Mouse (Mus musculus) spleen, postnatal 4 days (tissue): ENCODE data around the gene Ctnna2.

Experiments
- DNase-seq, 2 experiments: peaks; one replicate each; pipeline ENCODE4 v3.0.0; 2022; ENCODE audit warnings: low spot score in 2 of 2

The Ctnna2 gene

DNA sequence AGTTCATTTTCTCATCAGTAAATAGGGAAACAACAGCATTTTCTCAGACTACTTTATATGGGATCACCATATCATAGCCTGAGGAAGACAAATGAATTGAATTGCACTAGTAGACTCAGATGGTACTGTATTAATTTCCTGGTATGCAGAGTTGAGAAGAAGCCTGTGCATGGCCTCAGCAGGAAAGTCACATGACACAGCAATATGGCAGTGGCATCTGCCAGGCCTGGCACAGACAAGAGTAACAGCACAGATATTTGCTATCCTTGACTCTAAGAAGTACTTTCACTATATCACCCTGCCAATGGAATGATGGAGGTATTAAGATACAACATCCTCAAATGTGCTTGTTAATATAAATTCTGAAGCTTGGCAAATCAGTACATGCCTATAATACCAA, 553.8 kb downstream of the Ctnna2 start:
- DNase-seq = no peak

DNA sequence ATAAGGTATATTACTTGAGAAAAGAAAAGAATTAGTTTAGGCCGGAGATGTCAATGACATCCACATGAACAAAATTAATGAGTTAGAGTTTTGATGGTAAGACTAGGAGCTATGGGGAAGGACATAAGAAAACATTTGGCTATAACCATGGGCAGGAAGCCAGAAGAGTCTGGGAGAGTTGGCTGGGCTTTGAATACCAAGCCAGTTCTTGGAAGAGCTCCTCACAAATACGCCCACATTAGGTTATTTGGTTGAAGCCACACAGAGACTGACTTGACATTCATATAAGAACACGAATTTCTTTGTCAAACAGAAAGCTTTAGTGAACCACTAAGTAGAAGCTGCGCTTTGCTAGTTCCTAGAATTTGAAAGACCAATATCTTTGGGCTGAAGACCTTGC, 554.7 kb downstream of the Ctnna2 start:
- DNase-seq = no peak

DNA sequence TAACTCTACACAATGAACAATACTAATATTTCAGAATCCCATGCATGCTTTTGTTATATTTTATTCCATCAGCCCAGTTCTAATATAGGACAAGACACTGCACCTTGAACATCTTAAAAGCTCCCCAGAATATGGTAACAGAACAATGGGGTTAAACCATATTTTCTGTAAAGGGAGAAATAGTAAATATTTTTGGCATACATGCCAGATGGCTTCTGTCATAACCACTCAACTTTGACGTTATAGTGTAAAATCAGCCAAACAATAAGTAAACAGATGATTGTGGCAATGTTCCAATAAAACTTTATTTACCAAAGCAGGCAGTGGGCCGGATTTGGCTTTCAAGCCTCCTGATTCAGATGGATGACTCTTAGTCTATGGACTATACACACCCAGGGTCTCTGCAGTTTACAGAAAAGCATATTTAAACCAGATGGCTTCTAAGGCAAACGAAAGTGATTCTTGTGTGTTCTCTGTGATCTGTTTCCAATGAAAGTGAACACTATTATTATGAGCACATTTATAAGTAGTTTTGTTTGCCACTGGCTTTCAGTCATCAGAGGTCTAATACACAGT, 557.8 kb downstream of the Ctnna2 start:
- DNase-seq = no peak

DNA sequence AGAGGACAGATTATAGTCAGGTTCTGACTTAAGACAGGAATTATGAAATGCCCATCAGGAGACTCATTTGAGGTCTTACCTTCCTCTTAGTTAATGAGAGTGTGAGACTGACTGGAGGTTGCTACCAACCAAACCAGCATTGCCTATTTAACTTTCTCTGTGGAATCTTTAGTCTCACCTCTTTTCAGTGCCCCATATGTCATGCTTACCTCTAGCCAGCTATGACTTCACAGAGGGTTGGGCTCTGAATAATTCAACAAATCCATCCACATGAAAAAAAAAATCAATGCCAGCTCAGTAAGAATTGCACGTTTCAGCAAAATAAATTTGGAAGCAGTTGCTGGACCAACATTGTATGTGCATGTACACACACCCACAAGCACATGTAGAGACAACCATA, 562.5 kb downstream of the Ctnna2 start:
- DNase-seq = no peak

DNA sequence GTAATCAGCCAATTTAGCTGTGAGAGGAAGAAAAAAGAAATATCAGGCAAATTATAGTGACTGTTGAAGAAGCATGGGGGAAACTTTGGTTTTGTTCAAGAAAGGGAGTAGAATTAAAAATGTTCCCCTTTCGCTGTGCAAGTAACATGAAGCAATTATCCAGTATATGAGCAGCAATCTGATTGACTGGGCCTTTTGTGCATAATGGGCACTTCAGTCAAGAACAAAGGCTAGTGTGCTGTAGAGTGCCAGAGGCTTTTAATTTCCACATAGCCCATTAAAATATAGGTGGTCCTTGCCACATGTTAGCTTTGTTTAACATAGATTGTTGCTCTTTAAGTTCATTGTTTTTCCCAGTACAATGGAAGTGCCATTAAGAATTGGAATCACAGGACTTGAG, 566.0 kb downstream of the Ctnna2 start:
- no peak for DNase-seq

DNA sequence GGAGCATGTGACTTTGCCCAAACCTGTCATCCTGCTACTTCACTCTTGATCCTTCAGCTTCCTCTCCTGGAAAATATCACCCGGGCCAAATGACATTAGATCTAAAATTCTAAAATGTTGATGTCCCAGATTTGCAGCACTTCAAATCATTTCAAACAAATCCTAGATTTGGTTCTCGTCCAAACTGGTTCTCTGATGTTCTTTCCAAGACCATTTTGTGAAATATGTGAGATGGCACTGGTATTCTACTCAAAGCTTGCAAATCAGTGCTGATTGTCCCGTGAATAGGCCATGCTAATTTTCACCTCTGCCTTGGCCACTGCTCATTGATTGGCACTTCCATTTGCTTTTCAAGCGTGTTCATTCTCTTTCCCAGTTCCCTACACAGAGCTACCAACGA, 571.0 kb downstream of the Ctnna2 start:
- no peak for DNase-seq

DNA sequence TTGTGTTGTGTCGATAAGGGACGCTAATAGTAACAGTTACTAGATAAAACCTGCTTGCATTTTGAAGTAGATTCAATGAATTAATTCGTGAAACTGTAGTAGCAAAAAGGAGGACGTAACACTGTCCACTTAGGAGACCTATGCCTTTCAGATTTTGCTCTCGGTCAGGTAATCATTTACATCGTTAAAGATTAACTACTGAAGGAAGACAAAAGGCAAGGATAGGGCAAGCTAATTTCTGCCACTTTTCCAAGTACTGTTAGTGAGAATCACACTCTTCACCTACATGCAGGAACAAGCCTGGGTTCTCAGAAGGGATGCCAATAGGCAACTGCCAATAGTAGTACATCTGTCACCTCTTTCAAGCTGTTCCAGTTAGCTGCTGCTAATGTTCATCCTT, 578.7 kb downstream of the Ctnna2 start:
- no peak for DNase-seq

DNA sequence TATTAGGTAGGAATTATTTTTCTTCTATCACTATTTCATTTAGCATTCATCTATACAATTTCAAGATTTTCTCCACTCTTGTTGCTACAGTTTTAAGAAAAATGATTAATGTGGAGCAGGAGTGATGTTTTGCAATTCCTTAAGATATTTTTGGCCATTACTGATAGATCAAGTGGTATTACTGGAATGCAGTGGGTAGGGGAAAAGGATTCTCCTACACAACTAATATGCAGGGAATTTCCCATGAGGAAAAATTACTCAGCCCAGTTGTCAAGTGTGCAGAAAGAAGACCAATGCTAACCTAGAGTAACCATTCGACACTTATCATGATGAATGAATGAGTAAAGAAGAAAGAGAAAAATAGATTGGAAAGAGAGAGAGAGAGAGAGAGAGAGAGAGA, 587.8 kb downstream of the Ctnna2 start:
- no peak for DNase-seq

DNA sequence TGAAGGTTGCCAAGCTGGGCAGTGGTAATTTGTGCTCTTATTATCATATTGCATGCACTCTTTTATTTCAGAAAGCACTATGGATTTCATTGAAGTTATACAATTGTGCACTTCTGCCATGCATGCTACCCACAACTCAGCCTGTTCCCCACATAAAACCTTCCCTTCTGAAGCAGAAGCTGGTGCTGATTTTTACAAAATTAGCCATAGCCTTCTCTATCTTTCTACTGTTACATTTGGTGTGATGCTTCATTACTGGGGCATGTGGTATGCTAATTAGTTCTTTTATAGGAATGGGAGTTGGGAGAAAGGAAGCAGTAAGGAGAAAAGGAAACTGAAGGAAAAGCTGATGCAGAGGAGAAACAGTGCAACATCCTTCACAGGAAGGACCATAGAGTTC, 598.2 kb downstream of the Ctnna2 start:
- no peak for DNase-seq

DNA sequence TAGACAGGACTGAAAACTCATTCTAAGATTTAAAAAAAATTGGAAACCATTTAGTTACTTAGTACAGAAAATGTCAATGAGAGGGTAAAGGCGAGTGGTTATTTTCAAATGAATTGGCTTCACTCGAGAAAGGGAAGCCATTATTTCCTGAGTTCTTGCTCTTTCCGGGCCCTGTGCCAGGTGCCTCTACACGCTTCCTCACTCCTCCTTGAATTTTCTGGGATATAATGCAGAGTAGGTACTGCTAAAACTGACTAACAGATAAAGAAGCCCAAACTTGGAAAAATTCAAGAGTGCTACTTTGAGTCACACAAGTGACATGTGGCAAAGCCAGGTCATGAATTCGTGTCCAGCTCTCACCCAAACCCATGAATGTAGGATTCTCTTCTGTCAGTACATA, 606.4 kb downstream of the Ctnna2 start:
- DNase-seq = no peak

DNA sequence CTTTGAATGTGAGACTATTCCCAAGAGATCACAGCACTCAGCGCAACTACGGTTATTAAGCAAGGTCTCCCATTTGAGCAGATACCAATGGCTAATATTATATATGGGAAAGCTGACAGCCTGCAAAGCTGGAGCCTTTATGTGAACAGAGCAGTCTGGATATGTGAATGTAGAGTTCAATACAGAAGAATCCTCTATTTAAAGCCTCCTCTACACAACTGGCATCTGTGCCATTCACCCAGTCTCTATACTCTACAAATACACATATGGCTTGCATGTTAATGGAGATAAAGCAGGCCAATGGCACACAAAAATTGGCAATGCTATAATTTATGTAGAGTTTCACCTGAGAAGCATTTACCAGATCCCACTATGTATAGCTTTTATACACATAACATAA, 608.4 kb downstream of the Ctnna2 start:
- no peak for DNase-seq

DNA sequence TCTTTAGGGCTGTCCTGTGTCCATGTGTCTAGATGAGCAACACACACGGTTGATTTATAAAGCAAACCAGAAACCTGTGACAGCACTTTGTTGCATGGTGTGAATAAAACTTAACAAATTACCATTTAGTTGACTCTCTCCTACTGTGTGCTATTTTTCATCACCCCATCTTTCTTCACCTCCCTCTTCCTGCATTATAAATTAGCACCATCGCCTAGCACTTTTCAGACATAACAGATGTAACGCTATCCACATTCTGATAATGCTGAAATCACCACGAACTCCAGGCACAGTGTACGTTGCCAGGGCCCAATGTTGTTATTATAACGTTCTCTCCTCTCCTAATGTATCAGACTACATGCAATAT, 621.0 kb downstream of the Ctnna2 start:
- DNase-seq = no peak

DNA sequence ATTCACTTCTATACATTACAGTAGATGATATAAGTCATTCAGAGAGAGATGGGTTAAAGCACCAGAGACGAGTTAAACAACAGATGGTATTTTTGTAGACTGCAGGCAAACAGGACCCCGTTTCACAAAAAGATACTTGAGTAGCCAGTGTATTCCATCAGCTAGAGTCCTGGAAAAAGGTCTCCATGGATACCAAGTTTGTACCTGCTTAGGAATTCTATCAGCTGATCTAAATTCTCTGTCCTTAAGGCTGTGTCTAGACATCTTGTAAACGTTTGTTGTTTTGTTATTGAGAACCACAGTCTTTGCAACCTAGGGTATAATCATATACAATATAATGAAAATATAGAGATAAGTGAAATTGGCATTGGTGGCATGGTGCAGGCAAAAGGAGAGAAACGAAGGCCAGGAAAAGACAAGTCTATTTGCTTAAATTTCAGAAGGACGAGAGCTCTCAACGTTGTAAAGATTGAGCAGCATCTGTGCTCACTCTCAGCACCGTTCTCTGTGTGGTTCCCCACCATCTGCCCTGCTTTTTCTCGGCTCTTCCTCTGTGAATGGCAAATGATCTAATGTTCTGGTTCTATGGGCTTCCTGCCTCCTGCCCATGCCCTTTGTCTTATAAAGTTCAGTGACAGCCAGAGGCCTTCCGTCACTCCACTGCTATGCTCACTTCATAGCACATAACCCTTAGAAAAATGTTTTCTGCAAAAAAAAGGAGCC, 621.6 kb downstream of the Ctnna2 start:
- no peak for DNase-seq

DNA sequence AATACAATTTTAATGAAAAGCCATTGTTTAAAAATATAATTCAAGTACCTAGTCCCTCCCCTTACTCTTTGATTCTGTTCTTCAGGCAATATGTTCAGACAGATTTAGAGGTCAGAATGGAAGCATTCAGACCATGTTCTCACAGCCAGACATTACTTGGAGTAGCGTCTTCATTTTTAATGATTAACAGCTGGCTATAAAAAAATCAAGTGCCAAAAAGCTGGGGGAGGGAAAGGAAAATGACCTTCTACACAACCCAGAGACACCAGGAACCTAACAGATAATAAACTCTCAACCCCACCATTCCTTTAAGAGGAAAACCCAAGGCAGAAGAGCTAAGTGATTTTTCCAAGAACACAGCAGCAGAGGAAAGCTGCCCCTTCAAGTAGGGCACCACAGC, 624.7 kb downstream of the Ctnna2 start:
- DNase-seq = no peak

DNA sequence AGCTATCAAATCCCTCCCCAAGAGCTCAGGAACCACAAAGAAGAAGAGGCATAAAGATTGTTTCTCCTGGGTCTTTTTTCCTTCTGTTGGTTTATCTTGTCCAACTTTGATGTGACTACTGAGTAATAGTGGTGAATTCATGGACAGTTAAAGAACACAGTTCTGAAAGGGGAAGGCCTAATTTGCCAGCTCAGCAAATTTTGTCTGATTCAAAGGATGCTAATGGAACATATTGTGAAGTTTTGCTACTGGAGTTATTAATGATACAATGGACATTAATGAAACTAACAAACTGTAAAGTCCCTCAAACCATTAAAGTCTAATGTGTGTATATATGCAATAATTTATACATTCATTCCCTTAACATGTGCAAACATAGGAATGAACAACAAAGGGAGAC, 635.7 kb downstream of the Ctnna2 start:
- no peak for DNase-seq

DNA sequence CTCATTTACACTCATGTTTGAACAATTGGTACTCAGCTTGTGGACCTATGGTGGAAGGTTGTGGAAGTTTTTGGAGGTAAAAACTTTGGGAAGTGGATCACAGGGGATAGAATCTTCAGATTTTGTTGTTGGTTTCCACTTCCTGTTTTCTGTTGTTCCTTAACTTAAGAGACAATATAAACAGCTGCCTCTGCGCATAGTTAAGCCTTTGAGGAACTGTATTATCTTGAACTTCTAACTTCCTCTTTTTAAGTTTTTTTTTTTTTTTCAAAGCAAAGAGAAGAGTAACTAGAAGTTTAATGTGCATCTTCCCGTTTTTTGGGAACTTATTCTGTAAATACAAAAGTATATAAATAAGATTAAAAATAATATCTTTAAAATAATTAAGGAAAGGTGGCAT, 644.0 kb downstream of the Ctnna2 start:
- no peak for DNase-seq

DNA sequence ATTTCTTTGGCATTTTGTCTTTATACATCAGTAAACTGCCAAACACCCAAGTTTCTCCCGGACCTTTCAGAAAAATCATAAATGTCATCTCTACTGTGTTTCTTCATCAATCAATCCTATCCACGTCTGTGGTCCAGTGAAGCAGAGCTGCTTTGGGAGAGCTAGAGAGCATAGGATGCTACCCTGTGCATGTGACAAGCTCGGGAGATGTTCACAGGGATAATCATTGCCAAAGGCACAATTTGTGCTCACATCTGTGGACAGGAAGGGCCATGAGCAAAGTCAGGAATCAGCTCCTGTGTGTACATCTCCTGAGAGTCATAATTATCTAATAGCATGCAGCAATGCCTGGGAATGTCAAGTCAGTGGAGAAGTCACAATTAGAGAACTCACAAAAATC, 654.8 kb downstream of the Ctnna2 start:
- DNase-seq = no peak

DNA sequence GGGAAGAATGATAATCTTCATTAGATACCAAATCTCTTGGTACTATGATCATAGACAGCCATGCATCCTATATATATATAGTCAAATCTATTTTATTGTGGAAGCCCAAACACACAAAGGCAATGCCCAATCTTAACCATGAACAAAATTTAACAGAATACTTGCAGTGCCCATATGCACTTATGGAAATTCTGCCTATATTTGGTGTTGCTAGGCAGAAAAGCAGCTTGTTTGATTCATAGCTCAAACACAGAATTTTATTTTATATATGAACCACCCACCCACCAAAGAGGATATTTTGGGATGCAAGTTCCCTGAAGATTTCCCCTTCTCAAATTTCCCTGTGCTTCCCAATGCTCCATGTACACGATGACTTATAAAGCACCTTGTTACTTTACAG, 655.2 kb downstream of the Ctnna2 start:
- no peak for DNase-seq

DNA sequence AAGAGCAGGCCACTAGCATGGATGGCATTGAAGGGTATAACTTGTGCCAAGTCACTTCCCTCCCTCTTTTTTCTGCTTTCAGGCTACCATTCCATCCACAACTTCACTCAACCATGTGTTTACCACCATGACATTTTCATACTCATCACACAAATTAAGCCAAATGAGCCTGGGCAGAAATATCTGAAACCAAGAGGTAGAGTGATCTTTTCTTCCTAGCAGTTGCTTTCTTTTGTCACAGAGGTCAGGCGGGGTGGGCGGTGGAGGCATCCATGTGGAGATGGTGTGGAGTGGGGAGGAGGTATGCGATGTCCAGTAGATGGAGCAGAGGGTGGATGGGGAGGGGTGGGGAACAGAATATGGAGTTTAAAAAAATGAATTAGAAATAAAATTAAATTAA, 672.7 kb downstream of the Ctnna2 start:
- DNase-seq = no peak

DNA sequence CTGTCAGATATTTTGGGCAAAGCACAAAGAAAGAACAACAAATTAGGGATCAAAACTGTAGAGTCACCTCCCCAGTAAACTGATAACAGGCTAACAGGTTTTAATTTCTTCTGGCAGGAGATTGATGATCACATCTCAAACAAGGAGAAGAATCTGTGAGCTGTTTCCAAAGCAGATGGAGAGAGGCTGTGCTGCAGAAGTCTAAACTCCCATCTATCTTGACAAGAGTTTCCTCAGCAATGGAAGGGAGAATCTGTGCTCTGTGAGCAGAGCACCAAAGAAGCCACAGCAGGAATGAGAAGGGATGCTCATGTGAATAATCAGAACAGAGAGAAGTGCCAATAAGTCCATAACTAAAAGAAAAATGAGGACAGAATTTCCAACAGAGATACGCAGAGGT, 678.2 kb downstream of the Ctnna2 start:
- DNase-seq = no peak

DNA sequence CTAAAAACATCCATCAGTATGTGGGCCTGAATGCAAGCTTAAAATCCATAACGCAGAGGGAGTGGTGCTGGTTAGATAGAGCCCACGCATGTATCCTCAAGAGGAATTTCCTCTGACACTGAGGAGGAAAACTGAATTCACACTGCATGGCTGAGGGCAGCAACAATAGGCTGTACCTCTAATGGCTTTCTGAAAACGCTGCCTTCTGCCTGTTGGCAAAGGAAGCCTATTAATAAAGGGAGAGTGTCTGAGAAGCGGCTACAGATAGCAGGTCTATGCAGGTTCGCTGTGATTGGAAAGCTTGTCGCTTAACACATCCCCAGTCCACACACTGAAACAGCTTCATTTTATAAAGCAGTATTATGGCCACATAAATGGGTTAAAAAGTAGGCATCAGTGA, 688.1 kb downstream of the Ctnna2 start:
- no peak for DNase-seq

DNA sequence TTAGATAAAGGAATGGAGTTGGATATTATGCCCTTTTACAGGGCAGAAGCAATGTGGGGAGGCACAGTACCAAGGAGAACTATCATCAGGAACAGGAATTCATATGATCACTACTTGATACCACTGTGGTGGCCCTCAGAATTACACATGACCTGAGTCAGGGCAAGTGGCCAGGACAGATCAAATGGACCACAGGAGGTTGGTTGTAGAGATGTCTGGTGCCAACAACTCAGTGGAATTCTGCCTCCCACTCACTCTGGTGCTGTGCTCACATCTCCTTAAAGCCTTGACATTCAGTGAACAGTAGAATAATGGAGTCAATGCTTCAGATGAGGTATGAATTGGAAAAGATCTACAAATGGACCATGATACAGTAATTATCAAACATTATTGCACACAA, 691.1 kb downstream of the Ctnna2 start:
- DNase-seq = no peak

DNA sequence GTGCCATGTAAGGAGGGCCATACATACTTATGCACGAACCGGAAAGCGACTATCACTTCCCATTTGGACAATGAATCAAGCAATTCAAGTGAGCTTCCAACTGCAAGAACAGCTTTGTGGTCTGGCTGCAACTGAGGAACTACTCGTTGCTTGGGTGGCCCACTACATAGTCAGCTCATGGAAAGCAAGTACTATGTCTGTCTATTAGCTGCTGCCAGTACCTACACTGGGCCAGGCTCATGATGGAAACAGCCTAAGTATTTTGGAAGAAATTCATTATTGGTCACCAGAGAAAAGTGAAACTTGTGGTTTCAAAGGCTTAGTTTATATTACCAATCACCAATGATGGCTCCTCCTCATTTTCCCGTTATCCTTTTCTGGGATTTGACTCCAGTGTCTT, 693.2 kb downstream of the Ctnna2 start:
- no peak for DNase-seq

DNA sequence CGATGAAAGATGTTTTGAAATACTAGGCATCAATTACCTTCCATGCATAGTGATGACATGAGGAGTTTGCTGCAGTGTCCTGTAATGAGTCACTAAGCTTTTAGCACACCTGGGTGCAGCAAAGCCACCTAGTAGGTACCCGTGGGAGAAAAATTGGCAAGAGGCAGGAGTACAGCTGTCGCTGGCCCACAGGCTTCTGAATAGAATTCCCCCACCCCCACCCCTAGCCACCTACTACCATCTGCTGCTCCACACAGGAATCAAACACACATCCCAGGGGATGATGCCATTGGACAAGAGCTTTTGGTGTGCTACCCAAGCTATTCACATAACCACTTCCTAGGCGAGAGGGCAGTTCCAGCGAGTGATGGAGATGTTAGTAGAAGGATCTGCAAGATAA, 700.7 kb downstream of the Ctnna2 start:
- no peak for DNase-seq
